Comparison of ENCODE assay signal across 19 mouse cellular contexts in genomic region chr3:8084749-8085148, GRCm38 (mm10).
"Had no signal": no experiment of that assay in that cellular context is flagged by ENCODE, and none has a peak within 500 bp of the region (broad histone marks: within the 10 kb centered on the region; RNA-seq: fewer than 3 reads in every experiment).

No protein-coding gene starts in this region.

- ATAC-seq: liver, postnatal 0 days; lung, postnatal 0 days; midbrain, embryonic 16.5 days had no signal

- DNase-seq: liver, postnatal 0 days; lung, adult 2 months; lung, postnatal 14 days; lung, postnatal 36 days; midbrain, embryonic 14.5 days; retina, postnatal 1 day; right cerebral cortex, adult 18-20 months; right cerebral cortex, postnatal 14 days; thymus, adult 18-20 months; thymus, postnatal 14 days; thymus, postnatal 36 days had no signal

- H3K27me3 ChIP-seq: lung, embryonic 15.5 days; megakaryocyte, embryonic 14.5 days; midbrain, embryonic 12.5 days; neural tube, embryonic 13.5 days; neural tube, embryonic 15.5 days; stomach, embryonic 15.5 days had no signal
